Mouse (Mus musculus) midbrain, embryonic 15.5 days (tissue): ENCODE measurements around the gene Il17rc. TPM values are rescaled to one million over a fixed set of nuclear protein-coding genes. Genes with fewer than 3 reads are reported as not detected.

Source experiments
- ATAC-seq: fragments of 200-750 bp; cut with Nextera tagmentation; replicated peaks from 2 replicates; pipeline ENCODE4 v1.8.0; 2017; ENCODE audit warnings: moderate TSS enrichment
- H3K27ac ChIP-seq: fragments of 300-500 bp; sonication (generic); 2 replicates; pipeline ENCODE4 v1.5.1; 2015; ENCODE audit warnings: mild to moderate bottlenecking, inconsistent platforms
- H3K27me3 ChIP-seq: fragments of 300-500 bp; sonication (generic); replicated peaks from 2 replicates; pipeline ENCODE4 v1.6.1; 2015; ENCODE audit warnings: inconsistent platforms
- H3K36me3 ChIP-seq: fragments of 300-500 bp; sonication (generic); replicated peaks from 2 replicates; pipeline ENCODE4 v1.6.1; 2015; ENCODE audit warnings: inconsistent platforms
- H3K4me1 ChIP-seq: fragments of 300-500 bp; sonication (generic); 2 replicates; pipeline ENCODE4 v1.6.1; 2015; ENCODE audit warnings: inconsistent platforms
- H3K4me2 ChIP-seq: fragments of 300-500 bp; sonication (generic); 2 replicates; pipeline ENCODE4 v1.6.1; 2015; ENCODE audit warnings: inconsistent platforms, mild to moderate bottlenecking, moderate library complexity
- H3K4me3 ChIP-seq: fragments of 300-500 bp; sonication (generic); 2 replicates; pipeline ENCODE4 v1.5.1; 2015; ENCODE audit warnings: mild to moderate bottlenecking, inconsistent platforms
- H3K9ac ChIP-seq: fragments of 300-500 bp; sonication (generic); 2 replicates; pipeline ENCODE4 v1.6.1; 2015; ENCODE audit warnings: mild to moderate bottlenecking, inconsistent platforms
- H3K9me3 ChIP-seq: fragments of 300-500 bp; sonication (generic); 2 replicates; pipeline ENCODE4 v1.6.1; 2016; ENCODE audit warnings: inconsistent platforms
- WGBS: fragments of 180-500 bp; shearing (Covaris S2); methylation state at CpG from one replicate; pipeline ENCODE4 v1.1.7; 2015; ENCODE audit warnings: mixed read lengths; 5-methylcytosine and 5-hydroxymethylcytosine counted together
- polyA plus RNA-seq: library from polyadenylated mRNA; unstranded; fragments of >200 nt; fragmentation: Nextera tagmentation; extraction: Ambion mirVana; gene quantifications from 2 replicates; pipeline ENCODE4 v1.2.1, GENCODE M21; 2015

The Il17rc gene
- polyA plus RNA-seq: 3.4 and 4.8 TPM in 2 replicates

DNA sequence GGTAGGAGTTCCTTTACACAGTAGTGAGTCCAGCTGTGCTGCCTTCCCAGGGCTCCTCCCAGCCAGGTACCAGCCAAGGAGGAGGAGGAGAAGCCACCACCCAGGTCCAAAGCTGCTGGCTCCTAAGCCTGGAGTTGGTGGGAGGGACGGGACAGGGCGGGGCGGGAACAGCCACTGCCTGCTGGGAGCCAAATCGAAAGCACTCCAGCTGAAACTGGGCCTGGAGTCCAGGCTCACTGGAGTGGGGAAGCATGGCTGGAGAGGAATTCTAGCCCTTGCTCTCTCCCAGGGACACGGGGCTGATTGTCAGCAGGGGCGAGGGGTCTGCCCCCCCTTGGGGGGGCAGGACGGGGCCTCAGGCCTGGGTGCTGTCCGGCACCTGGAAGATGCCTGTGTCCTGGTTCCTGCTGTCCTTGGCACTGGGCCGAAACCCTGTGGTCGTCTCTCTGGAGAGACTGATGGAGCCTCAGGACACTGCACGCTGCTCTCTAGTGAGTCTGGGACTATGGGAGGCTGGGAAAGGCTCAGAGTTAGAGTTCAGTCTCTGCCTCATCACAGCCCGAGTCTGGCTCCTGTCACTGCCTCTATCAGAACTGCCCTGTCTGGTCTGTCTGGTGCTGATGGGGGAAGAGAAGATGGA lies at the start of gene Il17rc:
Gene Il17rc (plus strand): TSS at position 131 of the 640 bp plus-strand sequence.
- ATAC-seq: no peak
- H3K36me3 ChIP-seq: no peaks in the 10 kb centered on the region
- no peaks in the 10 kb centered on the region for H3K9me3 ChIP-seq
- no peak within 1 kb of the TSS for H3K9ac ChIP-seq
- H3K4me1 ChIP-seq: peaks cover 12% of the 10 kb centered on the region
- 13% methylated on average over 12 of the region's 12 CpGs for WGBS
- no peak within 1 kb of the TSS; the same call in 1 of the 2 replicates for H3K4me2 ChIP-seq
- no peak within 1 kb of the TSS for H3K4me3 ChIP-seq
- H3K27me3 ChIP-seq: peaks cover 24% of the 10 kb centered on the region
- H3K27ac ChIP-seq: no peak within 1 kb of the TSS

DNA sequence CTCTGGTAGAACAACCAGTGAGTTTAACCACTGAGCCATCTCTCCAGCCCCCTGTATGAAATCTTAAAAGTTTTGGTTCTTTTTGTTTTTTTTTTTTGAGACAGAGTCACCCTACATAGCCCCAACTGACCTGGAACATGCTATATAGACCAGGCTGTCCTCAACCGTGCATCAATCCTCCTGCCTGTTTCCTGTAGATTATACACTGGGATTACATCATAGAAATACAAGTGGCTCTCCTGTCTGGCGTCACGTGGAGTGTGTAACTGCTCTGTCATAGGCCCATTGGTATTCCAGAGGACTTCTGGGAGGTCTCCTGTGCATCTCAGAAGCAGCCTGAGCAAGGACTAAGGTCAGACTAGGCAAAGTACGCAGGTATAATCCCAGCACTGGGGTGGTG lies 48.2 kb upstream of the Il17rc start:
- Histone ChIP-seq H3K36me3 (no peaks in the 10 kb centered on the region), H3K9ac (no peak overlapping the region), H3K9me3 (no peaks in the 10 kb centered on the region), H3K4me1 (peaks cover 12% of the 10 kb centered on the region), H3K27ac (no peak overlapping the region), H3K4me2 (no peak overlapping the region), H3K4me3 (no peak overlapping the region), H3K27me3 (no peaks in the 10 kb centered on the region)
- 81% methylated on average over 4 of the region's 4 CpGs for WGBS
- no peak for ATAC-seq

DNA sequence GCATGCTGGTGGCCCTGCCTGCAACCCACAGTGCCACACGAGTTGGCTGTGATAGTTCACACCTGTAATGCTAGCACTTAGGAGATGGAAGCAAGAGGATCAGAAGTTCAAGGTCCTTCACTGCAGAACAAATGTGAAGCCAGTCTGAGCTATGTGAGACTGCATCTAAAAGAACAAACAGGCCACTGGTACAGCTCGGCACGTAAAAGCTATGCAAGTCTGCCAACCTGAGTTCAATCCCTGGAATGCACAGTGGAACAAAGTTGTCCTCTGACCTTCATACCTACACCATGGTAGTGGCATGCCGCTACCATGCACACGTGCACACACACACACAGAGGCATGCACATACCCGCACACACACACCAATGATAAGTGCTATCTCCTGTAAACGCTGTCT lies 47.0 kb upstream of the Il17rc start:
- Histone ChIP-seq H3K4me2 (no peak overlapping the region), H3K4me1 (peaks cover 4% of the 10 kb centered on the region; the same call in 1 of the 2 replicates), H3K27me3 (no peaks in the 10 kb centered on the region), H3K9me3 (no peaks in the 10 kb centered on the region), H3K4me3 (no peak overlapping the region), H3K36me3 (no peaks in the 10 kb centered on the region), H3K27ac (no peak overlapping the region), H3K9ac (no peak overlapping the region)
- ATAC-seq: no peak
- 88% methylated on average over 7 of the region's 7 CpGs for WGBS

DNA sequence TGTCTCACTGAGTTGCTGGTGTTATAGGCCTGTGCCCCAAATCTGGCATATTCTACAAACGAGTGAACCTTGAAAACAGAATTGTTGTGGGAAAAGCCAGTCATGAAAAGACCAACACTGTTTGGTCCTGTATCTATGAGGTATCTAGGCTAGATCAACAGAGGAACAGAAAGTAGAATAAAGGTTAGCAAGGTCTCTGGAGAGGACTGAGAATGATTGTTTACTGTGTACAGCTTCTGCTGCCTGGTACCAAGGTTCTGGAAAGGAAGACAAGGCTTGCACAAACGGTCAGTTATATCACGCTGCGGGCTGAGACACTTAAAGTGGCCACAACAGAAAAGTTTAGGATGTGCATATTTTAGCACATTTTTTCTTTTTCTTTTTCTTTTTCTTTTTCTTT lies 44.5 kb upstream of the Il17rc start:
- ATAC-seq: no peak
- H3K9ac ChIP-seq: no peak overlapping the region
- H3K9me3 ChIP-seq: no peaks in the 10 kb centered on the region
- no peak overlapping the region for H3K4me2 ChIP-seq
- H3K4me3 ChIP-seq: no peak overlapping the region
- H3K27me3 ChIP-seq: no peaks in the 10 kb centered on the region
- H3K4me1 ChIP-seq: no peaks in the 10 kb centered on the region
- no peak overlapping the region for H3K27ac ChIP-seq
- no peaks in the 10 kb centered on the region for H3K36me3 ChIP-seq
- WGBS: 88% methylated on average over 4 of the region's 4 CpGs

DNA sequence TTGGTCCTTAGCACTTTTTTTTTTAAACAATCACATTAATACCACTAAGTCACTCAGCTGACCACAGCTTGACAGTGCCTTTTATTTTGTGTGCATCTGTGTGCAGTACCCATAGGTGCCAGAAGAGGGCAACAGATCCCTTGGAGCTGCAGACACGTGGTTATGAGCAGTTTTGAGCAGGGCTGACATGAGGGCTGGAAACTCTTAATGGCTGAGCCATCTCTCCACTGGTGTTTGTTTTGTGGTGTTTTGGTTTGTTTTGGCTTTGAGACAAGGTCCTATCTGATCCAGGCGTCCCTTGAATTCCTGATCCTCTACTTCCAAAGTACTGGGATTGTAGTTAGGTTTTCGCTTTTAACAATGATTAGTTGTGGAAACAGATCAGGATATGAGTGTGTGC lies 43.8 kb upstream of the Il17rc start:
- H3K4me1 ChIP-seq: no peaks in the 10 kb centered on the region
- no peak overlapping the region for H3K27ac ChIP-seq
- H3K27me3 ChIP-seq: no peaks in the 10 kb centered on the region
- no peaks in the 10 kb centered on the region for H3K36me3 ChIP-seq
- H3K9ac ChIP-seq: no peak overlapping the region
- H3K4me2 ChIP-seq: no peak overlapping the region
- H3K4me3 ChIP-seq: no peak overlapping the region
- no peaks in the 10 kb centered on the region for H3K9me3 ChIP-seq
- no peak for ATAC-seq
- 59% methylated on average over 3 of the region's 3 CpGs for WGBS

DNA sequence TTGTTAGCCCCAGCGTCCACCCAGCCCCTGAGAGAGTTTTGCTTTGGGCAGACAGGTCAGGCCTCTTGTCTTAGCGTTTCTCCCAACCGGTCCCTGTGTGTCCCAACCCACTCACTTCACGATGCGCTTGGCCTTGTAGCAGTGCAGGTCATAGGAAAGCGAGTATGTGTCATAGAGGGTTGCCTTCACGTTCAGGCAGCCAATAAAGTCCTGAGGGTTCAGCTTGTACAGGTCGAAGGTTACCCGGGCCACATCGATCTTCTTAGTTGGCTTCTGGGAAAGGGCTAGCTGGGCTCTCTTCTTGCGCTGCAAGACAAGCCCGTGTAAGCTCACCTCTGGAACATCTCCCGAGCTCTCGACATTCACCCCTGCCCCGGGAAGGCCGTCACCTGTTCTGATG lies 43.2 kb upstream of the Il17rc start:
- no peak overlapping the region for H3K27ac ChIP-seq
- WGBS: 93% methylated on average over 16 of the region's 16 CpGs
- no peaks in the 10 kb centered on the region for H3K36me3 ChIP-seq
- no peaks in the 10 kb centered on the region for H3K27me3 ChIP-seq
- H3K4me3 ChIP-seq: no peak overlapping the region
- no peaks in the 10 kb centered on the region for H3K4me1 ChIP-seq
- no peak overlapping the region for H3K4me2 ChIP-seq
- no peaks in the 10 kb centered on the region for H3K9me3 ChIP-seq
- no peak overlapping the region for H3K9ac ChIP-seq
- ATAC-seq: no peak

DNA sequence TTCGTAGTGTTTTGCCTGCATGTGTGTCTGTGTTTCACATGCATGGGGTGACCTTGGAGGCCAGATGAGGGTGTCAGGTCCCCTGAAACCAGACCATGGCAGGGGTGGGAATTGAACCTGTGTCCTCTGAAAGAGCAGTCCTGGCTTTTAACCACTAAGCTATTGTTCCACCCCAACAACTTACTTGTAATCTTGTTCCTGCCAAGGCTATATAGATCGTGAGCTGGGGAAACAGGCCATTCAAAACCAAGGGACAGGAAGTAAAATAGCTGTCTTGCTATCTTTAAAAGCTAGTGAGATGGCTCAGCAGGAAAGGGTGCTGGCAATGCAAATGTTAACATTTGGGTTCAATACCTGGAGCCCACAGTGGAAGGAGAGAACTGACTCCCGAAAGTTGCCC lies 41.3 kb upstream of the Il17rc start:
- no peaks in the 10 kb centered on the region for H3K36me3 ChIP-seq
- no peaks in the 10 kb centered on the region for H3K27me3 ChIP-seq
- WGBS: 80% methylated on average over 3 of the region's 3 CpGs
- H3K27ac ChIP-seq: no peak overlapping the region
- ATAC-seq: no peak
- no peaks in the 10 kb centered on the region for H3K4me1 ChIP-seq
- no peak overlapping the region for H3K4me2 ChIP-seq
- no peaks in the 10 kb centered on the region for H3K9me3 ChIP-seq
- H3K4me3 ChIP-seq: no peak overlapping the region
- no peak overlapping the region for H3K9ac ChIP-seq

DNA sequence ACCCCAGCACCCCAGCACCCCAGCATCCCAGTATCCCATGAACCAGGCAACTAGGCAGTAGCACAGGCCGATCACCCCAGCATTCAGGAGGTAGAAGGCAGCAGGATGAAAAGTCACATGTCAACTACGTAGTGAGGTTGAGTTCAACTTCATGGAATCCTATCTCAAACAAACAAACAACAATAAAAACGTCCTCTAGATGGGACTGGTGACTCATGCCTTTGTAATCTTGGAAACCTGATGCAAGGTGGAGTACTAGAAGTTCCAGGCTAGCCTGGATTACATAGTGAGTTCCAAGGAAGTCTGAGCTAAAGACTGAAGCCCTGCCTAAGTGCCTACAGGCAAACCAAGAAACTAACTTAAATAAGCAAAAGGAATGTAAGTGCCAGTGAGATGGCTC lies 40.4 kb upstream of the Il17rc start:
- no peaks in the 10 kb centered on the region for H3K36me3 ChIP-seq
- no peaks in the 10 kb centered on the region for H3K4me1 ChIP-seq
- WGBS: 73% methylated on average over 3 of the region's 3 CpGs
- no peak overlapping the region for H3K27ac ChIP-seq
- ATAC-seq: no peak
- no peaks in the 10 kb centered on the region for H3K27me3 ChIP-seq
- H3K9ac ChIP-seq: no peak overlapping the region
- H3K9me3 ChIP-seq: no peaks in the 10 kb centered on the region
- no peak overlapping the region for H3K4me3 ChIP-seq
- no peak overlapping the region for H3K4me2 ChIP-seq

DNA sequence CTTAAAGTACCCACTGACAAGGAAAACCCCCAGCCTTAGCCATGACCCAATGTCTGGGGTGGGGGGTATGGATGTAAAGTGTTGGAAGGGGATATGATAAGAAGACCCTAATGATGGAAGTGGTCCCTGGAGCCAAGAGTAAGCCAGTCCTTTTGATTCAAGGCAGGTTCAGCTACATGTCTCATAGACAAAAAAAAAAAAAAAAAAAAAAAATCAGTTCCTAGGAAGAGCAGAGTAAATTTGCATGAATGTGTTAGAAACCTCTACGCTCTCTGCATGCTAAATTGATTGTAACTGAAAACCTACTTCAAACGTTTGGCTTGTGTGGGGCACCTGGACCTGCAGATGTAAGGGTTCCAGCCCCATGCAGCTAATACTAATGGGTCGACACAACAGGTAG lies 39.4 kb upstream of the Il17rc start:
- Histone ChIP-seq H3K27me3 (no peaks in the 10 kb centered on the region), H3K27ac (no peak overlapping the region), H3K4me3 (no peak overlapping the region), H3K9ac (no peak overlapping the region), H3K36me3 (no peaks in the 10 kb centered on the region), H3K4me1 (no peaks in the 10 kb centered on the region), H3K4me2 (no peak overlapping the region), H3K9me3 (no peaks in the 10 kb centered on the region)
- 63% methylated on average over 3 of the region's 3 CpGs for WGBS
- no peak for ATAC-seq

DNA sequence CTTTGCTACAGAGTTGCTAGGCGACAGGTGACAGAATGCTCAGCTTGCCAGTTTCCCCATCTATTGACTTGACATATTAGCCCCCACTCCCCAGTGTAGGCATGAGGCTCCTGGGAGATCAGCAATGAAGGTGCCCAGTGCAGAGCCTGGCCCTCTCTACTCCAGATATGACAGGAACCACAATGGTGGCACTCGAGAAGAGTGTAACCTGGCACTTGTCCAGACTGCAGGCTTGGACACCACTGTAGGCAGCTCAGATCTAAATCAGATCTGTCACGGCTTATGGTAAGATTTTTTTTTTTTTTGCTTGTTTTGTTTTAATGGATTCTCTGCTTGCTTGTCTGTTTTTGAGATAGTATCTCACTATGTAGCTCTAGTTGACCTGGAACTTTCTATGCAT lies 37.6 kb upstream of the Il17rc start:
- 75% methylated on average over 3 of the region's 3 CpGs for WGBS

DNA sequence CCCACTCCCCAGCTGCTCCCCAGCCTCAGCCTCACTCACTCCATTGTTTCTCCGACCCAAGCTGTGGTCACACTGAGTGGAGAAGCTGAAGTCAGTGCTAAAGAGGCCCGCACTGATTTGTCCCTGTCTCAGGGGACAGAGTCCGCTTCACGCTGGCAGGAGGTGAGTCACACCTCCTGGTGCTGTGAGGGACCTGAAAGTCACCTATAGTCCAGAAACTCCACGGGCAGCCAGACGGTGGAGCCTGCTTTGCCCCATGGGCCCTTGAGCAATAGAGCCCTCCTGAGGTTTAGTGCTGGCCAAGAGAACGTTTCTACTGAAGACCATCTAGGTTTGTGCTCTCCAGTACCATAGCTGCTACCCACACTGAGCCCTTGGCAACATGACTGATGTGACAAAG lies 36.5 kb upstream of the Il17rc start:
- Histone ChIP-seq H3K27ac (no peak overlapping the region), H3K27me3 (0 out of 2 replicates have a peak, but pooled peaks cover 3% of the 10 kb centered on the region), H3K4me3 (no peak overlapping the region), H3K4me2 (no peak overlapping the region), H3K9ac (no peak overlapping the region), H3K4me1 (no peaks in the 10 kb centered on the region), H3K36me3 (no peaks in the 10 kb centered on the region), H3K9me3 (no peaks in the 10 kb centered on the region)
- WGBS: 77% methylated on average over 7 of the region's 7 CpGs
- ATAC-seq: no peak

More for the DNA sequence above, 37.6 kb upstream of the Il17rc start:
- H3K4me3 ChIP-seq: no peak overlapping the region
- no peak overlapping the region for H3K27ac ChIP-seq
- H3K4me1 ChIP-seq: no peaks in the 10 kb centered on the region
- 0 out of 2 replicates have a peak, but pooled peaks cover 3% of the 10 kb centered on the region for H3K27me3 ChIP-seq
- H3K4me2 ChIP-seq: no peak overlapping the region
- H3K36me3 ChIP-seq: no peaks in the 10 kb centered on the region
- H3K9me3 ChIP-seq: no peaks in the 10 kb centered on the region
- no peak for ATAC-seq
- H3K9ac ChIP-seq: no peak overlapping the region

DNA sequence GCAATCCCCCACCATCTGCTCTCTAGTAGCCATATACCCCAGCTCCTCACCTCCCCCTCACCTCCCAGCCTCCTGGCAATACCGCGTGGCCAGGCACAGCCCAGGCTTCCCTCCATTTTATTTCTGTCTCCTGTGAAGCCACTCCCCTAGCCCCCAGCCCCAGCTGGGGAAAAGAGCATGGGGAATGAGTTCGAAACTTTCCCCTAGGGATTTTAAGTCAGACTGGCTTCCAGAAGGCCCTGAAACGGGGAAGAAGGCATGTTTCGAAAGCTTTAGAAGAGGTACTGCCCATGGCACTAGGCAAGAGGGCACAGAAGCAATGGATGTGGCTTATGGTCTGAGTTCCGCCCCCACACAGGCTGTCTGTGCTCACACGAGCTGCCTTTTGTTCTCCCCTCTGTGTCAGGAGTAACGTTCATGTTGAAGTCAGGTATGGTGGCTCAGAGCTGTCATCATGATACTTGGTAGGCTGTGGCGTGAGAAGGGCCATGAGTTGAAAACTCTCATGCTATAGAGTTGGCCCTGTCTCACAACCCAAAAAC lies 35.5 kb upstream of the Il17rc start, which contains the start of gene Cidec:
Gene Cidec (minus strand): TSS at position 97 of the 542 bp plus-strand sequence.
- no peaks in the 10 kb centered on the region for H3K4me1 ChIP-seq
- ATAC-seq: no peak
- H3K4me2 ChIP-seq: no peak within 1 kb of the TSS
- H3K27me3 ChIP-seq: 0 out of 2 replicates have a peak, but pooled peaks cover 3% of the 10 kb centered on the region
- no peaks in the 10 kb centered on the region for H3K9me3 ChIP-seq
- H3K9ac ChIP-seq: no peak within 1 kb of the TSS
- WGBS: 84% methylated on average over 9 of the region's 9 CpGs
- H3K36me3 ChIP-seq: no peaks in the 10 kb centered on the region
- no peak within 1 kb of the TSS for H3K4me3 ChIP-seq
- H3K27ac ChIP-seq: no peak within 1 kb of the TSS

DNA sequence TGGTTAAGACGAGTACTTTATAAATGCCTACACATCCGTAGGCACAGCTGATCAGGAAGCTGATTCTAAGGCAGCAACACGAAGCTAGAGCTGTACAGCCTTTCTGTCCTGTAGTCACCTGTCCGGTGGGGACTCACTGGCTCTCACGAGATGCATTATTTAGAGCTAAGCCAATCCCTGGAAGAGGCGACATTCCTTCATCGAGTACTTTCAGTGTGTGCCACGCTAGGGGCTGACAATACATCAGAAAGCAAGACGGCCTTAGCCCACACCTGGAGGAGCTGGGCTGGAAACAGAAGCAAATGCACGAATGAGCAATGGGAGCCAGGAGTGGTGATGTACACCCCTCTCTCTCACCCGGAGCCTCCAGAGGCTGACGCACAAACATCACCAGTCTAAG lies 34.1 kb upstream of the Il17rc start:
- ATAC-seq: no peak
- 0 out of 2 replicates have a peak, but pooled peaks cover 3% of the 10 kb centered on the region for H3K27me3 ChIP-seq
- 74% methylated on average over 12 of the region's 12 CpGs for WGBS

More for the DNA sequence above, 34.1 kb upstream of the Il17rc start:
- H3K4me1 ChIP-seq: peaks cover 5% of the 10 kb centered on the region; the same call in 1 of the 2 replicates
- no peak overlapping the region for H3K27ac ChIP-seq
- H3K4me2 ChIP-seq: no peak overlapping the region
- H3K36me3 ChIP-seq: no peaks in the 10 kb centered on the region
- no peak overlapping the region for H3K9ac ChIP-seq
- H3K4me3 ChIP-seq: no peak overlapping the region
- H3K9me3 ChIP-seq: no peaks in the 10 kb centered on the region
